Mouse (Mus musculus): Measurements from ENCODE around the gene Slc28a1.
"Not testable (repeated sequence)": the region's sequence is repeated elsewhere in the genome, so short reads cannot be mapped to it uniquely, and the experiment has no call there.

Slc28a1 gene

DNA sequence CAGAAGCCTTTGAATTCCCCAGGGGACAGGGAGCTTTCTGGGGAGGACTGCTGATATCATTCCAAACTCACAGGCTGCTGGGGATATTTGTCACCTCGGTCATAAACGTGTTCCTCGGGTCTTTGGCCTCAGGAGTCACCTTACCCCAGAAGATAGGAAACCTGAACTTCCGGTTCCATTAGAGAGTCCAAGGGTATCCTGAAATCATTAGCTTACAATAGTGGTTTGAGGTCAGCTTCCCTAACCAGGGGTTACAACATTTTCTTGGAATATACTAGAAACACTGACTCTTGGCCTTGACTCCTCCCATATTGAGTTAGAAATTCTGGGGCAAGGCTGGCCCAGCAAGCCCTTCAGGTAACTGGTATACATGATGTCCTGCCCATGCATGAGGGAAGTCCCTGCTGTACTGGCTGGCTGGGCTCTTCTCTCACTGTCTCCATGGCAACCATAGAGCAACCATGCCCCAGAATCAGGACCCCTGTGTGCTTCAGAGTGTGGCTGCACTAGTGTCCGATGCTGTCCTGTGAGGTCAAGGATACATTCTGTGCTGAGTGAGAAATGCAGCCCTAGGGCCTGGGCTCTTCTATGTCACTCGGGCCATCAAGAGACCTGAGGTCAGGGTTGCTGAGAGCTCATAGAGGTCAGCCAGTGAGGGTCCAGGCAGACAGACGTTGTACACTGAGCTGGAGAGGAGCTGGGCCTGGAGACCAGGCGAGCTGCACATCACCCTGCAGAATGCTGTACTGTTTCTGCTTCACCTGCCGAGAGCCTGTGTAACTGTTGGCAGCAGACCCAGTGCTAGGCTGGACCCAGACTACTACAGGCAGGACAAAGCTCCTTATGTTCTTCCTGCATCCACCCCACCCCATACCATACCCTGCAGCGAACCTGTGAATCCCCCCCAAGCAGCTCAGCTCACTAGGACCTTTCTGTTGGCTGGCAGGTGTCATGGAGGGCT is 10.9 kb downstream of the Slc28a1 start:
- no peak for DNase-seq (ENCODE audit: low spot score)

DNA sequence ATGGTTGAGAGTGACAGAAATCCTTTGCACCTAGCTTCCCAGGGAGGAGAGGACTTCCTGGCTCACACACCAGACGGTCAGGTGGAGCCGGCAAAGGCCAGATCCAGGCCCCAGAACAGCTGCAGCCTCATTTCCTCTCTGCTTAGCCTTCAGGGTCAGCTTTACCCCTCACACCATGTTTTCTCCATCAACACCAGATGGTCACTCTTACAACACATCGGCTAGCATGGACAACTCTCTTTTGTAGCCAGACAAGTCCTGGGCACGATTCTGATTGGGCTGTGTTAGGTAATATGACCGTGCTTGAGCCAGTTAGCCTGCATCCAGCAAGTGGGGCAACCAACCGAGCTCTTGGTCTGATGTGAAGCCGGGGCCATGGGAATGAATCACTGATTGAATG is 17.3 kb downstream of the Slc28a1 start:
- no peak for DNase-seq (ENCODE audit: low spot score)

DNA sequence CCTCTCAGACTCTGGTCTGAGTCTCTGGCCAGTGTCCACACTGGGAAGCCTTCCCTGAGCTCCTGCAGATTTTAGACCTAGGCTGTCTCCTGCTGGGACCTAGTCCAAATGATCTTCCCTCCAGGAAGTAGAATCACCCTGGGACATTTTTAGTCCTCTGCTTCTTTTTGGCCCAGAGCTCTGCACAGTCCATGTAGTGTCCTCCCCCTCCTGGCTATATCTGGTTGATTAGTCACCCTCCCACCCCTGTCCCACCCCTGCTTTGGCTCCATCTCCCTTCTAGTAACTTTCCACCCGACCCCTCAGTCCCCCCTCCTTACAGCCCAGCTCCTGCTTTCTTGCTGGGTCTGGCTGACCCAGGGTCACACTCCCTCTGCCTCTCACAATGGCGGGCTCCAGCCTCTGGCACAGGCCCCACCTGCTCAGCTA is 18.3 kb downstream of the Slc28a1 start:
- DNase-seq (ENCODE audit: low spot score) = peak; percentile 60

DNA sequence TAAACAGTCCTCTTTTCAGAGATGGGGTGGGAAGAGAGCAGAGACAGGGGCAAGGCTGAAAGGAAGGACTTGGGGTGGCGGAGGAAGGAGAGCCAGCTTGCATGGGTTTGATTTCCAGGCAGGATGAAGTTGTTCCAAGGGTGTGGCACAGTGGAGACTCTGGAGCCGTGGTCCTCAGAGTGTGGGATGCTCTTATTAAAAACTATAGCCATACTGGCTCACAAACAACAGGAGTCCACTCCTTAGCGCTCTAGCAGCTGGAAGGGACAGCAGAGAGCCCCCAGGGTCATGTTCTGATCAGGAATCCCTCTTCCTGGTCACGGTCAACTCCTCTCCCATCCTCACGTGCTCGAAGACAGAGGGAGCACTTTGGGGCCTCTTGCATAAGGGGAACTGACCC is 18.8 kb downstream of the Slc28a1 start:
- no peak for DNase-seq (ENCODE audit: low spot score)

DNA sequence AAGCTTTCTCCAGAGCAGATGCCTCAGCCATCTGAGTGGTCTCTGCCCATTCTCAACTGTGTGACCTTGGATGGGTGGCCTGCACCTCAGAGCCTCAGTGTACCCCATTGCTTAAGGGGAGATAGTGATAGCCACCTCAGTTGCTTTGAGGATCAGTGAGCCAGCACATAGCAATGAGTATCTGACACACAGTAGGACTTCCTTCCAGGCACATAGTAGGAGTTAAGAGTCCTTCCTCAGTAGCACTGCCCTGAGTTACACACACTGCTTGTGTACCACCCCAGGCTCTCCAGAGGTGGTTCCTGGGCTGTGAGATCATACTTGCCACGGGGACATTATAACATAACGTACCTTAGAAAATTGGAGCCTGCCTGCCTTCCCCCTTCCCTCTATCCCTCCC is 19.3 kb downstream of the Slc28a1 start:
- no peak for DNase-seq (ENCODE audit: low spot score)

DNA sequence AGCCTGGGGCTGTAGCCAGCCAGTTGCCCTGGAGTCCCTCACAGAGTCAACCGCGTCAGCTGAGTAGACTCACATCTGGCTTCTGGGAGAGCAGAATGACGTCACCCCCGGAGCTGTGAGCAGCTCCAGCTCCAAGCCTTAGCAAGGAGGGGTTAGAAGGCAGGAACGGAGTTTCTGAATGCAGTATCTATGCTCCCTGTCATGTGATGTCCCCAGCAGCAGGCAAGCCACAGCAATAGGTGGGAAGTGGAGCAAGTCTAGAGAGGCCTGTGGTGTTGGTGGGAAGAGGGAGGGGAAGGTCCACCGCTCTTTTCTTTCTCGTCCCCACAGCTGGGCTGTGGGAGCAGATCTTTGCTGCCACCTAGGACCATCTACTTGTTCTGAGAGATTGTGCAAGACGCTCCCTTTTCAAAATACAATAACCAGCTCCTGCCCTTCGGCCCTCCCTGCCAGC is 20.0 kb downstream of the Slc28a1 start:
- peak; percentile 58 for DNase-seq (ENCODE audit: low spot score)

DNA sequence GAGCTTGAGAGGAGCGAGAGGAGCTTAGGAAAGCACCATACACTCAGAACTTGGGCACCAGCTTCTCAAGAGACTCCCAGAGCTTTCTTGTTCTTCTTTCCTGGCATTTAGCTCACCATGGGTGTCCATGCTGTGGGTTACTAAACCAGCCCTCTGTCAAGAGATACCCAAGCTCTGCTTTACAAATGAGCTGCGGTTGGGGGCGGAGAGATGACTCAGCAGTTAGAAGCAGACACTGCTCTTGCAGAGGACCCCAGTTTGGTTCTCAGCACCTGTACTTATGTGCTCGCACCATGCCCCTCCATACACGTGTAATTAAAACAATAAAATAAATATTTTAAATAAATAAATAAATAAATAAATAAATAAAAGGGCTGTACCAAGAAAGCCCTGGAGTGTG is 22.7 kb downstream of the Slc28a1 start:
- no peak for DNase-seq (ENCODE audit: low spot score)

DNA sequence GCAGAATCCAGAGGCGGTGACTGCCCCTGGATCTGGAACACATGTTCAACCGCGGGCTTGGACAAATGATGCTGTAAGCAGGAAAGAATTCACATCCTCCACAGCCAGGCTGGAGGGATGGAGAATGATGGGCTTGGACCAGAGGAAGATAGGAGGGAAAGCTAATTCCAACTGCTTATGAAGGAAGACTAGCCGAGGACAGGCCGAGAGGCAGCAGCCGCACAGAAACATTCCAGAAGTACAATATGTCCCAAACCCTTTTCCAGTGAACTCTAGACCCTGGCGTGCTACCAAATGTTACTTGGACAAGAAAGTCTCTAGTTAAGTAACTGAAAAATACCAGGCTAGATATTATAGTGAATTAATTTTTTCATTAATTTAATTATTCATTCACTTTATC is 24.5 kb downstream of the Slc28a1 start:
- no peak for DNase-seq (ENCODE audit: low spot score)

DNA sequence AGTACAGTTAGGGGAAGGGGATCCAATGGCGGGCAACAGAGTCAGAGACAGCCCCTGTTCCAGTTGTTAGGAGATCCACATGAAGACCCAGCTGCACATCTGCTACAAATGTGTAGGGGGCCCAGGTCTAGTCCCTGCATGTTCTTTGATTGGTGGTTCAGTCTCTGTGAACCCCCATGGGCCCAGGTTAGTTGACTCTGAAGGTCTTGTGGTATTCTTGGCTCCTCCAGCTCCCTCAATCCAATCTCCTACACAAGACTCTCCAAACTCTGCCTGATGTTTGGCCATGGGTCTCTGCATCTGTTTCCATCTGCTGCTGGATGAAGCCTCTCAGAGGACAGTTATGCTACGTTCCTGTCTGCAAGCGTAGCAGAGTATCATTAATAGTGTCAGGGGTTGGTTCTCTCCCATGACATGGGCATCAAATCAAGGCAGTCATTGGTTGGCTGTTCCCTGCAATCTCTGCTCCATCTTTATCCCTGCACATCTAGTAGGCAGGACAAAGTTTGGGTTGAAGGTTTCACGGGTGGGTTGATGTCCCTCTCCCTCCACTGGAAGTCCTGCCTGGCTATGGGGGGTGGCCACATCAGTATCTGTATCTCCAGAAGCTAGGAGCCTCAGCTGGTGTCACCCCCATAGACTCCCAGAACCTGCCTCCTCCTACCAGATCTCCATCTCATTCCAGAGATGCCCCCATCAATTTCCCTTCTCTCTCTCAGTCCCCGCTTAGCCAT is 25.2 kb downstream of the Slc28a1 start:
- no peak for DNase-seq (ENCODE audit: low spot score)

DNA sequence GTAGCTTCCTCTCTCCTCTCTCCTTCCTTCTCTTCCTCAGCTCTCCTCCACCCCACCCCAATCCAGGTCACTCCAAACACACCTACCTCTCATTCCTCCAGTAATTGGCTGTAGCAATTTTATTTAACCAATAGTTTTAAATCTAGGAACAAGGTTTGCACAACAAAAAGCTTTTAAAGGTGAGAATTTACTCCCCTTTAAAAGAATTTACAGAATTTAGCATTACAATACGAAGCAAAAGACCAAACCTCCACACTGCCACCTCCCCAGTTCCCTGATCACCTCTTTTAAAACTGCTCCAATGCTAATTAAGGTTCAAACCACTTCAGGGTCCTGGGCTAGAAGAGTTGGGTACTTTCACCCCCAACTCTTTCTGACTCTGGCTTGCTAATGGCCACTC is 26.9 kb downstream of the Slc28a1 start:
- no peak for DNase-seq (ENCODE audit: low spot score)

DNA sequence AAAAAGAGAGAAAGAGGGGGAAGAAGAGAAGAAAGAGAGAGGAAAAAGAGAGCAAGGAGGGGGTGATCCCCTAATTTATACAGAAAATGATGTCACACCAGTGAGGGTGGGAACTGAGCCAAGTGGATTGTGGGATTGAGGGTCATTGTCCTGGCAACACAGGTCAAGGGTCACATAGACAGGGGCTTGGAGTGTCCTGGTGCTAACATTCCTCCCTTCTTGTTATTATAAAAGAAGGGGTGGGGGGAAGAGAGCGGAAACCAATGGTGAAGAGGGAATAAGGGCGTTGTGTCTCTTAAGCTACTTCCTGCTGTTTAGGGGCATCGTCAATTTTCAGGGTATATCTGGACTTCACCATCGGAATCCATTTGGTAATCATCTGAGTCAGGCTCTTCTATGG is 28.5 kb downstream of the Slc28a1 start:
- DNase-seq (ENCODE audit: low spot score) = not testable (repeated sequence)

DNA sequence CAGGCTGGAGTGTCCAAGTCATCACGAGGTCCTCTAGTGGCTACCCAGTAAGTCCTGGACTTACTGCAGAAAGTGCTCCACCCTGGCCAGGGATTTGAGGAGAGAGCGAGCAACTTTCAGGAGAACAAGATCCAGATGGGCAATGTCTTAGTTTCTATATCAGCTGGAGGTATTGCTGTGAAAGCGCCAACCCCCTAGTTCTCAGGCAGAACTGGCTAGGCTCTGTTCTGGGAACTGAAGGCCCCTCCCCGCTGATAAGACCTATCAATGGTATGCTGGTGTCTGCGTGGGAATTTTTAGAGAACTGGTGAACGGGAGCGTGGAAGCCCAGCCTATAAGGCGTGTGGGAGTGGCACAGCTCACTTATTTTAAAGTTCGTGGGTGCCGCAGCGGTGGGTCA is 35.2 kb downstream of the Slc28a1 start:
- no peak for DNase-seq (ENCODE audit: low spot score)

DNA sequence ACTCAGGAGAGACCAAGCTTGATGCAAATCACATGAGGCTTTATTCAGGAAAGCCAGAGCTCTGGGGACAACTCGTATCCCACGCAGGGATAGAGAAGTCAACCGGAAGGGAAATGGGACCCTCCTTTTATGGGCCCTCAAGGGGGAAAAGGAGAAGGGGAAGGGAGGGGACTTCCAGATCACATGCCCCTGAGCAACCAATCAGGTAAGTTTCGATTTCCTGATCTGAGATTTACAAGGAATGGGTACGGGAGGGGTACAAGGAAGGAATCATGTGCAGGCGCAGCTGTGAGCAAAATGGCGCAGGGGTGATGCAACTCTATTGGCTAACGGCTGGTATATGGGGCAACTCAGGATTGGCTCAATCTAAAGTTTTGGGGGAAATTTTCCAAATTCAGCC is 36.6 kb downstream of the Slc28a1 start:
- DNase-seq (ENCODE audit: low spot score) = no peak

DNA sequence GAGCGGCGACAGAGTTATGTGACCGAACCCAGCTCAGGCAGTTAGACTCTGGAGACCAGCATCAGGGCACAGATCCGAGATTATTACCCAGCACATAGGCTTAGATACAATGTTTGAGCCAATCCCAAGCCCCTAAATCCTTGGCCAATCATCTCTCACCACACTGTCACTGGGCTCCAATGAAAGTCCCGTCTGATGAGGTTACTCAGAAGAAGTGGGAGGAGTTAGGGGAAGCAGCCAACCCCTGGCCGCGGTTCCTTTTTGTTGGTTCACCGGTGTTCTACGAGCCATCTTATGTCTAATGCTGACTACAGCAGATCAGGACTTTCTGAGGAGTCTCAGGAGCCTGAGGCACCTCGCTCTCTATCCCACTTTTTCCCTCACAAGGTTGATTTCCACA is 37.7 kb downstream of the Slc28a1 start:
- no peak for DNase-seq (ENCODE audit: low spot score)

DNA sequence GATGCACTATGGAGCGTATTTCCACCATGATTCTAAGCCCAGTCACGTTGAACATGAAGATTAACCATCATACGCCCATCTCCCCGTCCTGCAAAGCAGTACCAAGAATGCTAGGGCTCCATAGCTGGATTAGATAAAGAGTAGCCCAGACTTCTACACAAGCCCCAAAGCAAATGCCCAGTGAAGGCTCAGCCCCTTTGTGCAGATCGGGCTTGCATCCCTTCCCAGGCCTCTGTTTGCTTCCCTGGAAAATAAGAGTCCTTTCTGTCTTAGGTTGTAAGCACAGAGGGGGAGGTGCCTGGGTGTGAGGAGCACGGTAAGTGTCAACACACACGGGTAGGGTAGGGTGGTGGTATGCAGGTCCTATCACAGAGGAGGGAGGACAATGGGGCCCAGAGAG is 38.2 kb downstream of the Slc28a1 start:
- DNase-seq (ENCODE audit: low spot score) = no peak

DNA sequence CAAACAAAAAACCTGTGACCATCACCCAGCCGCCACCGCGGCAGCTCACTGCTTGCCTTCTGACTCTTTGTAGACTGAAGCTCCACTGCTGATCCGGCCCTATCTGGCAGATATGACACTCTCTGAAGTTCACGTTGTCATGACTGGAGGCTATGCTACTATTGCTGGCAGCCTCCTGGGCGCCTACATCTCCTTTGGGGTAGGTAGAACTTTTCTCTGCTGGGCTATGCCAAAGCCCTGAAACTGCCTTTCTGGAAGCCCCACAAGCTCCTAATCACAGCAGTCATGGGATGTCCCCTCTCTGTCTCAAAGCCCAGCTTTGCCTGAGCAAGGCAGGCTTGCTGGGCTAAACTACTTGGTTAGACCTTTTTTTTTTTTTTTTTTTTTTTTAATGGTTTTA is 38.7 kb downstream of the Slc28a1 start:
- DNase-seq (ENCODE audit: low spot score) = no peak

DNA sequence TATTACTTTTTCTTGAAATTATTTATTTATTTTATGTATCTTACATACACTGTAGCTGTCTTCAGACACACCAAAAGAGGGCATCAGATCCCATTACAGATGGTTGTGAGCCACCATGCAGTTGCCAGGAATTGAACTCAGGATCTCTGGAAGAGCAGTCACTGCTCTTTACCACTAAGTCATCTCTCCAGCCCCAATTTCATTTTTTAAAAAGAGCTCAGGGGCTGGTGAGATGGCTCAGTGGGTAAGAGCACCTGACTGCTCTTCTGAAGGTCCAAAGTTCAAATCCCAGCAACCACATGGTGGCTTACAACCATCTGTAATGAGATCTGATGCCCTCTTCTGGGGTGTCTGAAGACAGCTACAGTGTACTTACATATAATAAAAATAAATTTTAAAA is 39.6 kb downstream of the Slc28a1 start:
- DNase-seq (ENCODE audit: low spot score) = not testable (repeated sequence)

DNA sequence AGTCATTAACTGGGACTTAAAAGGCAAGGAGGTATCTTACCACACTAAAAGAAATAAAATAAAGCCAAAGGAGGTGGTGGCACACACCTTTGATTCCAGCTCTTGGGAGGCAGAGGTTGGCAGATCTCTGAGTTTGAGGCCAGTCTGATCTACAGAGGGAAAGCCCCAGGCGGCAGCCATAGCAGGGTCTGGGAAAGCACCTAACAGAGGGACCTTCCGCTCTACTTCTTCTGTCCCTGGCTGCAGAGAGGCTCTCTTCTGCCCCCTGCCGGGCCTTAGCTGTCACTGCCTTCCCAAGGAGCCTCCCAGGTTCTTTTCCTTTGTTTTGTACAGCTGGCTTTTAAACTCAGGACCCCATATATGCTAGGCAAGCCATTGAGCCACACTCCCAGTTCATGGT is 40.4 kb downstream of the Slc28a1 start:
- DNase-seq (ENCODE audit: low spot score) = peak; percentile 56

DNA sequence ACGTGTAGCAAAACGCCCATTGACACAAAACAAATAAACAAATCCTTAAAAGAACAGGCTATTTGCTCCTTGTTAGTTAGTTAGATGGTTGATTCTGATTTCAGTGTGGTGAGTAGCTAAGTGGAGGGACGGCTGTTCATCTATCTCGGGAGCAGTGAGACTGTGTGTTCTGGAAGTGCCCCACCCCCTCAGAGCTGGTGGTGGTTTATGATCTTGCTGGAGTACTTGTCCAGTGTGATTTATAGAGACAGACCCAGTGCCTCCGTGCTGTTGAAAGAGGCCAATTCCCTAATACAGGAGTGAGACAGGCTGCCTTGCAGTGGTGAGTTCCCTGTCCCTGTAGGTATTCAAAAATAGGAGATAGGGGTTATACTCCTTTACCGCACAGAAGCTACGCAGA is 44.3 kb downstream of the Slc28a1 start:
- DNase-seq (ENCODE audit: low spot score) = no peak

DNA sequence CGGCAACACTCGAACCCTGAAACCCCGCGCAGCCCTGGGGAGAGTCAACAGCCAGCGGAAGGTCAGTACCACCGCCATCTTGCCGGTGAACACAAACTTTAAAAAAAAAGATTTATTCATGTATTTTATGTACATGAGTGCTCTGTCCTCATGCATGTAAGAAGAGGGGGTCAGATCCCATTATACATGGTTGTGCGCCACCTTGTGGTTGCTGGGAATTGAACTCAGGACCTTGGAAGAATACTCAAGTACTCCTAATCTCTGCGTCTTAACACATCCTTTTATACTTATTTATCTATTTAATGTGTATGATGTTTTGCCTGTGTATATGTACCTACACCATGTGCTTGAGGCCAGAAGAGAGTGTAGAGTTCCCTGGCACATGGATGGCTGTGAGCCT is 47.1 kb downstream of the Slc28a1 start:
- DNase-seq (ENCODE audit: low spot score) = no peak

DNA sequence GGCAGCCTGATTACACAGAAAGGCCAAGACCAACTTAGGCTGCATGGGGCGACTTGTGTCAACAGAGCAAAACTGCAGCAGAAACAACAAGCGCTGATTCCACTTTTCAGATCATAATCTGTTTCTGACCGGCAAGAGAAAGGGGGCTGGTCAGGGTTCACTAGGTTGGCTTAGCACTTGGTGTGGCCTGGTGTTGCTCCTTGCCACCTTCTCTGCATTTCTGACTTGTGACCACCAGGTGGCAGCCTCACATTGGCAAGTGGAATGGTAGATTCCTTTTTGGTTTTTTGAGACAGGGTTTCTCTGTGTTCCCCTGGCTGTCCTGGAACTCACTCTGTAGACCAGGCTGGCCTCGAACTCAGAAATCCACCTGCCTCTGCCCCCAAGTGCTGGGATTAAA is 47.7 kb downstream of the Slc28a1 start:
- peak; percentile 74 for DNase-seq (ENCODE audit: low spot score)

DNA sequence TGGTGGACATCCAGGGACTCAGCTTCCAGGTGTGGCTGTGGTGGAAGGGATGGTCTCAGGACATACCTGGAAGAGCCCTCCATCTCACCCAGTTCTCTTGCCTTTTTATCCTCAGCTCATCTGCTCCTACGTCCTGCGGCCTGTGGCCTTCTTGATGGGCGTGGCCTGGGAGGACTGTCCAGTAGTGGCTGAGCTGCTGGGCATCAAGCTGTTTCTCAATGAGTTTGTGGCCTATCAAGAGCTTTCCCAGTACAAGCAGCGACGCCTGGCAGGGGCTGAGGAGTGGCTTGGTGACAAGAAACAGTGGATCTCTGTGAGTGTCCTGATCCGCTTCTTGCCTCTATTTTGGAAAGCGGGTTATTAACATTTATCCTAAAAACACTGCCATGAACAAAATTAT is 49.8 kb downstream of the Slc28a1 start:
- DNase-seq (ENCODE audit: low spot score) = no peak

DNA sequence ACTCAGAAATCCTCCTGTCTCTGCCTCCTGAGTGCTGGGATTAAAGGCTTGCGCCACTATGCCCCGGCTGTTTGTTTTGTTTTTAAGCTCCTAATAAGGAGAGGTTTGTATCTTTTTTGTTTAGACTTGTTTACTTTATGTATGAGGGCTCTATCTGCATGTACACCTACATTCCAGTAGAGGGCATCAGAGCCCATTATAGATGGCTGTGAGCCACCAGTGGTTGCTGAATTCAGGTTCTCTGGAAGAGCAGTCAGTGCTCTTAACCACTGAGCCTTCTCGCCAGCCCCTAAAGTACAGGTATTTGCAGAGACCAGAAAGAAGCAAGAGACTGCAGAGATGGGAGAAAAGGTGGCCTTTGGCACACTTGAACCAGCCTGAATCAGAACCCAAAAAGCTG is 52.5 kb downstream of the Slc28a1 start:
- no peak for DNase-seq (ENCODE audit: low spot score)
